Mouse (Mus musculus) midbrain, embryonic 16.5 days (tissue): ENCODE data around the gene Nell2. TPM values are rescaled to one million over a fixed set of nuclear protein-coding genes. Genes with fewer than 3 reads are reported as not detected.
"Not testable (repeated sequence)": the region's sequence is repeated elsewhere in the genome, so short reads cannot be mapped to it uniquely, and the experiment has no call there.

ENCODE experiments used
- ATAC-seq: fragments of 200-750 bp; cut with Nextera tagmentation; 2 replicates; pipeline ENCODE4 v1.8.0; 2017; ENCODE audit warnings: moderate TSS enrichment
- H3K27ac ChIP-seq: fragments of 300-500 bp; sonication (generic); 2 replicates; pipeline ENCODE4 v1.5.1; 2014; ENCODE audit warnings: mild to moderate bottlenecking, low read length, mixed read lengths
- H3K27me3 ChIP-seq: fragments of 300-500 bp; sonication (generic); 2 replicates; pipeline ENCODE4 v1.6.1; 2014; ENCODE audit warnings: low read depth, low read length, mixed read lengths; ENCODE audit not compliant: control insufficient read depth, insufficient read depth
- H3K36me3 ChIP-seq: fragments of 300-500 bp; sonication (generic); 2 replicates; pipeline ENCODE4 v1.6.1; 2014; ENCODE audit warnings: mild to moderate bottlenecking, low read length, moderate library complexity, mixed read lengths; ENCODE audit not compliant: control insufficient read depth, insufficient read depth
- H3K4me1 ChIP-seq: fragments of 300-500 bp; sonication (generic); 2 replicates; pipeline ENCODE4 v1.6.1; 2014; ENCODE audit warnings: mild to moderate bottlenecking, low read length, mixed read lengths; ENCODE audit not compliant: control insufficient read depth, insufficient read depth
- H3K4me2 ChIP-seq: fragments of 300-500 bp; sonication (generic); 2 replicates; pipeline ENCODE4 v1.6.1; 2014; ENCODE audit warnings: mild to moderate bottlenecking, low read length, mixed read lengths
- H3K4me3 ChIP-seq: fragments of 300-500 bp; sonication (generic); 2 replicates; pipeline ENCODE4 v1.5.1; 2014; ENCODE audit warnings: low read depth, mild to moderate bottlenecking, low read length, moderate library complexity, mixed read lengths
- H3K9ac ChIP-seq: fragments of 300-500 bp; sonication (generic); 2 replicates; pipeline ENCODE4 v1.6.1; 2014; ENCODE audit warnings: low read depth, low read length, mixed read lengths
- H3K9me3 ChIP-seq: fragments of 300-500 bp; sonication (generic); replicated peaks from 2 replicates; pipeline ENCODE4 v1.6.1; 2014; ENCODE audit warnings: mild to moderate bottlenecking, low read length, mixed read lengths; ENCODE audit not compliant: control insufficient read depth, poor library complexity, severe bottlenecking
- WGBS: fragments of 180-500 bp; shearing (Covaris S2); extraction: QIAGEN DNeasy Blood & Tissue Kit; methylation state at CpG from one replicate; pipeline ENCODE4 v1.1.7; 2014; 5-methylcytosine and 5-hydroxymethylcytosine counted together
- polyA plus RNA-seq: library from polyadenylated mRNA; unstranded; fragments of >200 nt; fragmentation: Nextera tagmentation; extraction: Ambion mirVana; gene quantifications from 2 replicates; pipeline ENCODE4 v1.2.1, GENCODE M21; 2015

Nell2 gene
- polyA plus RNA-seq, 1 experiment from 2014 or later, result 198 TPM

- H3K4me2 ChIP-seq, result no peak overlapping the region
- H3K9me3 ChIP-seq, result no peaks in the 10 kb centered on the region
- H3K4me1 ChIP-seq, result no peaks in the 10 kb centered on the region
- H3K36me3 ChIP-seq, result no peaks in the 10 kb centered on the region
- ATAC-seq, result no peak
- H3K27me3 ChIP-seq, result no peaks in the 10 kb centered on the region
- no peak overlapping the region for H3K27ac ChIP-seq
- WGBS, result 67% methylated on average over 6 of the region's 6 CpGs
- no peak overlapping the region for H3K9ac ChIP-seq
- no peak overlapping the region for H3K4me3 ChIP-seq
Observed at GRCm38 (mm10) chr15:95534644-95535043, 6.3 kb upstream of the Nell2 start.

GRCm38 (mm10) chr15:95527461-95527947, 855 bp downstream of the Nell2 start:
- peak; percentile 43 for ATAC-seq
- under 1% methylated on average over 28 of the region's 28 CpGs for WGBS
- H3K36me3 ChIP-seq, result no peaks in the 10 kb centered on the region
- peak overlapping the region; percentile 79 for H3K4me2 ChIP-seq
- H3K27me3 ChIP-seq, result no peaks in the 10 kb centered on the region
- peak overlapping the region; percentile 94 for H3K27ac ChIP-seq
- H3K9ac ChIP-seq, result peak overlapping the region; percentile 88
- no peaks in the 10 kb centered on the region for H3K9me3 ChIP-seq
- H3K4me1 ChIP-seq, result peaks cover 9% of the 10 kb centered on the region
- H3K4me3 ChIP-seq, result peak overlapping the region; percentile 83

- H3K4me2 ChIP-seq, result peak overlapping the region; percentile 79
- peak overlapping the region; percentile 94 for H3K27ac ChIP-seq
- H3K9me3 ChIP-seq, result no peaks in the 10 kb centered on the region
- H3K4me1 ChIP-seq, result peaks cover 9% of the 10 kb centered on the region
- ATAC-seq, result peak; percentile 44
- peak overlapping the region; percentile 83 for H3K4me3 ChIP-seq
- WGBS, result 2% methylated on average over 26 of the region's 27 CpGs
- H3K36me3 ChIP-seq, result no peaks in the 10 kb centered on the region
- peak overlapping the region; percentile 88 for H3K9ac ChIP-seq
- no peaks in the 10 kb centered on the region for H3K27me3 ChIP-seq
Observed at GRCm38 (mm10) chr15:95526626-95527411, 1.5 kb downstream of the Nell2 start.

DNA sequence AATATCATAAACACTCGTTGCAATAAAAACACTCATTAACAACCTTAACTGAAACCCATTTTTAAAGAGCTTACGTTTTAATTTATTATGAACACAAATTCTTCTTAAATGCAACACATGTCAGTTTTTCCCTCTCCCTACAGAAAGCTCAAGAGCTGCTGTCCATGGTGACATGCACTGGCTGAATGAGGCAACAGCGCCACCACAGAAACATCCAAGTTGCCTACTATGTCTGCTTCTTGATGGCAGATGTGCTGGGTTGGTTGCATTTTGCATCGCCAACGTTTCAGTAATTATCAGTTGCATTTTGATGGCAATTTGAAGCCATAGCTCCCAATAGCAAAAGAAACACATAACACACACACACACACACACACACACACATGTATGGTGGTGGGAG, 2.4 kb downstream of the Nell2 start:
- H3K4me2 ChIP-seq, result peak overlapping the region; percentile 79
- H3K36me3 ChIP-seq, result no peaks in the 10 kb centered on the region
- H3K4me1 ChIP-seq, result peaks cover 9% of the 10 kb centered on the region
- ATAC-seq, result no peak
- H3K4me3 ChIP-seq, result peak overlapping the region; percentile 83
- WGBS, result 9% methylated on average over 5 of the region's 5 CpGs
- H3K27ac ChIP-seq, result peak overlapping the region; percentile 50; the same call in 1 of the 2 replicates
- H3K9ac ChIP-seq, result peak overlapping the region; percentile 28; the same call in 1 of the 2 replicates
- no peaks in the 10 kb centered on the region for H3K9me3 ChIP-seq
- H3K27me3 ChIP-seq, result no peaks in the 10 kb centered on the region

DNA sequence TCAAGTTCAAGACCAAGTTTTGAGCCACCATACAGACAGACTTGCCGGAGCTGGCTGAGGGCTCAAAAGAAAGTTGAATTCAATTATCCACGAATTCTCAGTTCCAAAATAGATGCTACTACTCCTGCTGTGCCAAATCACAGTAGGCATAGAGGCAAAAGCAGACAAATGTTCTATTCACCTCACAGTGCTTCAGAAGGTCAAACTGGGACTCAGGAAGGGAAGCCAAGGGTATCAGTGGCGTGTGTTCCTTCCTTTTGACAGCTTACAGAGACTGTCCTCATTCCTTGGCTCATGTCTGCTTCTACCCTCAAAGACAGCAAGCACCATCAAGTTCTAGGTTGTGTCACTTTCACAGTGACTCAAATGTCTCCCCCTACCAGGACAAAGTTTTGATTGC, 10.2 kb downstream of the Nell2 start:
- 62% methylated on average over 3 of the region's 3 CpGs for WGBS
- Histone ChIP-seq H3K4me2 (no peak overlapping the region), H3K27me3 (no peaks in the 10 kb centered on the region), H3K36me3 (no peaks in the 10 kb centered on the region), H3K9ac (no peak overlapping the region), H3K9me3 (no peaks in the 10 kb centered on the region), H3K27ac (no peak overlapping the region), H3K4me3 (no peak overlapping the region), H3K4me1 (no peaks in the 10 kb centered on the region)
- no peak for ATAC-seq

GRCm38 (mm10) chr15:95513306-95513705, 15.1 kb downstream of the Nell2 start:
- 94% methylated on average over 2 of the region's 2 CpGs for WGBS
- H3K9ac ChIP-seq, H3K27me3 ChIP-seq, H3K4me2 ChIP-seq, H3K4me3 ChIP-seq, H3K9me3 ChIP-seq, H3K36me3 ChIP-seq, ATAC-seq, H3K4me1 ChIP-seq, H3K27ac ChIP-seq: not testable (repeated sequence)

DNA sequence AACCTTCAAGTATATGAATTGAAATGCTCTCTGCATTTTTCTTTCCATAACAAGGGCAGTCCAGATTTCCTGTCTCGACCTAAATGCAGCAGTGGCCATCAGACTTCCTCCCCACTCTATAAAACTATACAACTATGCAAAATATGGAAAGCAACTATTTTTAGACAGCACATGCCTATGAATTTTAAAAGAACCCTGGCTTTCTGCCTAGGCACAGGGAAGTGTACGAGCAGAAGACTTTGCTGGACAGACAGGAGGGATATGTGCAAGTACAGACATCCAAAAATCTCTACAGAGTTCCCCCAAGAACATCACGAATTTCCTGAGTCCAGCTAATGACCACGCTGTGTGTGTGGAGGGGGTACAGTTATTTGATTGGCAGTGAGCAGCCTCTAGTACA, 32.7 kb downstream of the Nell2 start:
- Histone ChIP-seq H3K36me3 (no peaks in the 10 kb centered on the region), H3K4me3 (no peak overlapping the region), H3K9ac (no peak overlapping the region), H3K4me1 (no peaks in the 10 kb centered on the region), H3K27me3 (no peaks in the 10 kb centered on the region), H3K9me3 (no peaks in the 10 kb centered on the region), H3K27ac (no peak overlapping the region), H3K4me2 (no peak overlapping the region)
- 91% methylated on average over 4 of the region's 4 CpGs for WGBS
- no peak for ATAC-seq

DNA sequence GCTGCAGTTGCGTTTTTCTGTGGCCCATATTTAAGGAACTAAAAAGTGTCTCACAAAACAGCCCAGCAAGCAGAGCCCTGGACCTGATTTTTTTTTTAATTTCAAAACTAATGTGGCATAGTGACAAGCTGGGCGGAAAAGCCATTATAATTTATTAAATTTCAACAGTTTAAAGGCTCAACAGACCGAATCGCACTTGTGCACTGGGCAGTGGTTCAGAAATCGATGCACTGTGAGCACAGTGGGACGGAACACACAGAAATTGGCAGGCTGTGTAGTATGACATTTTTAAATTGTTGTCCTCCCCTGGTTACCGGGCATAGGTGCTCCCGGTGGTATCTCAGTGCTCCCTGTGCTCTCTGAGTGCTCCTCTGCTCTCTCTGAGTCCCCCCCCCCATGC, 33.2 kb downstream of the Nell2 start:
- Histone ChIP-seq H3K4me1 (no peaks in the 10 kb centered on the region), H3K4me2 (no peak overlapping the region), H3K27ac (no peak overlapping the region), H3K27me3 (no peaks in the 10 kb centered on the region), H3K4me3 (no peak overlapping the region), H3K36me3 (no peaks in the 10 kb centered on the region), H3K9ac (no peak overlapping the region), H3K9me3 (no peaks in the 10 kb centered on the region)
- WGBS, result 86% methylated on average over 8 of the region's 8 CpGs
- no peak for ATAC-seq

GRCm38 (mm10) chr15:95492201-95492600, 36.2 kb downstream of the Nell2 start:
- no peak for ATAC-seq
- Histone ChIP-seq H3K27ac (no peak overlapping the region), H3K9me3 (no peaks in the 10 kb centered on the region), H3K36me3 (no peaks in the 10 kb centered on the region), H3K4me1 (no peaks in the 10 kb centered on the region; the same call in 1 of the 2 replicates), H3K4me3 (no peak overlapping the region), H3K9ac (no peak overlapping the region), H3K4me2 (no peak overlapping the region), H3K27me3 (no peaks in the 10 kb centered on the region)
- WGBS, result 73% methylated on average over 5 of the region's 5 CpGs
